Mouse (Mus musculus): Measurements from ENCODE around the gene 5730596B20Rik. TPM values are rescaled to one million over a fixed set of nuclear protein-coding genes. Genes with fewer than 3 reads are reported as not detected.

5730596B20Rik gene
- polyA plus RNA-seq, 1 experiment: not detected

DNA sequence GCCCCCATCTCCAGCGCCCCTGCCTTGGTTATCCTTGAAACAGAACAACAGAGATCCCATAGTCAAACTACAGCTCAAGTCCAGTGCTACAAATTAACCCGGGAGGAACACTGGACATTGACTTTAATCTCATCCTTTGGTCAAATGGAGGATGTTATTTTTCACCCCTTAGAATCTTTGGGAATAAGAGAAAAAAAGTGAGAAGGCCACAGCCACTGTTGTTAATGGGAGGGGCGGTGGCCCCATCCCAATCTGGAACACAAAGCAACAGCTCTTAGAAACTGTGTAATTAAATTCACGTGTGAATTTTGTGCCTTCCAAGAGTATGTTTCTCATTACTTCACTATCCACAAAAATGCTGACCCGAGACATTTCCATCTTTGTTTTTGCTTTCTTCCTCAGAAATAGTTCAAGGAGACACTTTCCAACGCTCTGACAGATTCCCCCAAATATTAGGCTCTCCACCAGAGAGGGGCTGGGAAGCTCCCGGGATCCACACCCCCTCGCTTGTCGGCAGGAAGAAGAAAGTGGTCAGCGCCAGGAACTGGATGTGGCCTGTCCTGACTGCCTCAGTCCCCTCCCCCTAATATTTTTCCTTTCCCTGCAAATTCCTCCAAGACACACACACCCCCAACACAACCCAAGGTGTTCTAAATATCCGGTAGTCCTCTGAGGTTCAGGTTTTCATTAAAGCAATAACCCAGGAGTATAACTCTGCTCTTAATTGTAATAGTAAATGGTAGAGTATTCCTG lies 50.3 kb downstream of the 5730596B20Rik start:
- Histone ChIP-seq H3K4me3 (ENCODE audit: insufficient read depth, low read length) (no peak overlapping the region), H3K4me1 (ENCODE audit: control insufficient read depth, insufficient read depth, low read length) (no peaks in the 10 kb centered on the region), H3K27ac (ENCODE audit: insufficient read depth, low read length) (no peak overlapping the region)
- TF ChIP-seq CTCF (IDR thresholded peaks at IDR 0.05; ENCODE audit: extremely low read depth, insufficient read depth, low read length): no peak
- TF ChIP-seq POLR2A (IDR thresholded peaks at IDR 0.05; ENCODE audit: extremely low read depth, insufficient read depth, low read length): no peak

DNA sequence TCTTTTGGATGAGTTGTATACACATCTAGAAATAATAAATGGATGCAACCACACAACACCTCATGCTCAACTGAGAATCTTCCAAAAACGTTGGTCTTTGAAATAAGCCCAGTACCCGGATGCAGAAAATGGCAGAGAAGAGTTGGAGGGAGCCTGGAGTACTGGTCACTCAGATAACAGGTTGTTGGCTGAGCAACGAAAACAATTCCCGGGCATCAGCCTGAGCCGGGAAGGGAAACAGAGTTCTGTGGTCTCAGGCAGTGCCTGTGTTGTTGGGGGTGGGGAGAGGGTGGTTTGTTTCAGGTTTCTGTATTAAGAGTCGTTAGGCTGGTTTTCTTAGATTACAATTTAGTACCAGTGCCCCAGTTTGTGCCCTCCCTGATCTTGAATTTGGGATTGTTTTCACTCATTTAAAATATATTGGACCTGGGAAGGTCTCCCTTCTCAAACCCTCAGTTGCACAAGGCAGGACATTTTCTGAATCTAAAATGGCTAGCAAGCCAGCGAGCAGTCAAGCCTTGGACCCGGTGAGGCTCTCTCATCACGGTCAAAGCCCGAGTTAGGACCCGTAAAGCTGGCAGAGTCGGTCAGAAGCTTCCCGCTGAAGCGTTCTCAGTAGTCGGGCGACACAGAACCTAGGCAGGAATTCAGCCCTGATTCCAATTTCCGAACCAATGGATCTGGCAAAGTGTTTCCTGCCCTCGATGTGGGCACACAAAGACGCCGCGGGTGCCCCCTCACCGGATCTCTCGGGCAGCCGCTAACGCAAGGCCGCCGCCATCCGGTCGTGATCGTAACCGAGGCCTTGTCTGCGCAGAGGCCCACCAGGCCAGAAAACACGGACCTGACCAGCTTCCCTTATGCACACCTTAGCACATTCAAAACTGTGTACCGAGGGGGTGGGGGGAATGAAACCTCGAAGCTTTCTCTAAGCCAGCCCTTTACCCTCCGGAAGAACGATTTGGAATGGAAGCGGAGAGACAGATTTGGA lies 51.5 kb downstream of the 5730596B20Rik start:
- Histone ChIP-seq H3K27ac (ENCODE audit: insufficient read depth, low read length) (no peak overlapping the region), H3K4me3 (ENCODE audit: insufficient read depth, low read length) (no peak overlapping the region), H3K4me1 (ENCODE audit: control insufficient read depth, insufficient read depth, low read length) (no peaks in the 10 kb centered on the region)
- TF ChIP-seq CTCF (IDR thresholded peaks at IDR 0.05; ENCODE audit: extremely low read depth, insufficient read depth, low read length) (no peak), POLR2A (IDR thresholded peaks at IDR 0.05; ENCODE audit: extremely low read depth, insufficient read depth, low read length) (no peak)

DNA sequence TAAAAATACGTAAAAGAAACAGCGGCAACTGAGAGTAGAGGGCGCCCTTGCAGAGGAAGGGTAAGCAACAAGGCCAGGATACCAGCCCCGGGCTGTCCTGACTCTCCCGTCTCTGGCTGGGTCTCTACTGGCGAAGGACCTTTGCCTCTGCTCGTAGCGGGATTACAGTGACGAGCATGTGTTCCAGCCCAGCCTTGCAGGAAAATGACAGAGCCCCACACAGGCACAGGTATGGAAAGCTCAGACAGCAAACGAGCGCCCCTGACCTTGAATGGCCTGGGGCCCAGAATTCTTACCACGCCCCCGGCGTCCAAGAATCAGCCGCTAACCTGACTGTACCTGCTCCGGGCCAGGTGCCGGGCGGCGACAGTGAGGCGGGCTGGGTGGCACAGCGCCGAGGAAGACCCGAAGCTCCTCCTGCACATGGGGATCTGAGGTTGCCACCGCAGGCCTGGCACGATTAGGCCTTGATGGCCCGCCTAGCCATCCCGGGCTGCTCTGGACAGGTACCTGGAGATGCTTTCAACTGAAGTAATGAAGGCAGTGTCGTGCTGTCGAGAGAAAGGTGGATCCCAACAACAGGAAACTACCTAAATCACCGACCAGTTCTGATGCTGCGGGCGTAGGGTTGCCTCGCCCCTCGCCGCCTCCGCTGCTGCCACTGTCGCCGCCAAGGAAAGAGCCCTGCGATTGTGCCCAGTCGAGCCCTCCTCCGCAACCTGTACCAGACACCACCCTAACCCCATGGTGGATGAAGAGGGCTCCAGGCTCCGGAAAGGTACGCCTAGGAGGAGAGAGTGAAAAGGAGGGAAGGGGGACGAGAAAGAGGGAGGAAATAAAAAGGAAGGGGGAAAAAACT lies 52.5 kb downstream of the 5730596B20Rik start:
- Histone ChIP-seq H3K27ac (ENCODE audit: insufficient read depth, low read length) (no peak overlapping the region), H3K4me3 (ENCODE audit: insufficient read depth, low read length) (no peak overlapping the region), H3K4me1 (ENCODE audit: control insufficient read depth, insufficient read depth, low read length) (no peaks in the 10 kb centered on the region)
- TF ChIP-seq CTCF (IDR thresholded peaks at IDR 0.05; ENCODE audit: extremely low read depth, insufficient read depth, low read length): no peak
- no peak for TF ChIP-seq POLR2A (IDR thresholded peaks at IDR 0.05; ENCODE audit: extremely low read depth, insufficient read depth, low read length)

Other genes starting within 250 kb of the 5730596B20Rik start
- 10.3 and 10.9 TPM in 2 replicates for gene Skap2, start 164.9 kb upstream of the 5730596B20Rik start, polyA plus RNA-seq (2012; rRNA removed)
- gene Hoxa1, start 19.2 kb upstream of the 5730596B20Rik start, polyA plus RNA-seq (2012; rRNA removed): not detected in 2 replicates
- not detected in 2 replicates for gene Hoxa2, start 12.7 kb upstream of the 5730596B20Rik start, polyA plus RNA-seq (2012; rRNA removed)
- not detected in 2 replicates for gene Hoxa4, start 14.3 kb downstream of the 5730596B20Rik start, polyA plus RNA-seq (2012; rRNA removed)
- not detected in 2 replicates for gene Hoxa5, start 27.1 kb downstream of the 5730596B20Rik start, polyA plus RNA-seq (2012; rRNA removed)
- gene Hoxa6, start 31.2 kb downstream of the 5730596B20Rik start, polyA plus RNA-seq (2012; rRNA removed): not detected in 2 replicates
- not detected in 2 replicates for gene Hoxa3, start 35.8 kb downstream of the 5730596B20Rik start, polyA plus RNA-seq (2012; rRNA removed)
- gene Gm28308, start 35.8 kb downstream of the 5730596B20Rik start, polyA plus RNA-seq (2012; rRNA removed): not detected in 2 replicates
- 0.04 TPM in 1 of 2 replicates, not detected in the other for gene Hoxa7, start 44.4 kb downstream of the 5730596B20Rik start, polyA plus RNA-seq (2012; rRNA removed)
- not detected in 2 replicates for gene Hoxa9, start 53.6 kb downstream of the 5730596B20Rik start, polyA plus RNA-seq (2012; rRNA removed)
- not detected in 2 replicates for gene Hoxa10, start 63.4 kb downstream of the 5730596B20Rik start, polyA plus RNA-seq (2012; rRNA removed)
- gene Hoxa11, start 68.3 kb downstream of the 5730596B20Rik start, polyA plus RNA-seq (2012; rRNA removed): not detected in 2 replicates
- gene Hoxa13, start 83.4 kb downstream of the 5730596B20Rik start, polyA plus RNA-seq (2012; rRNA removed): not detected in 2 replicates
- not detected in 2 replicates for gene Evx1, start 136.0 kb downstream of the 5730596B20Rik start, polyA plus RNA-seq (2012; rRNA removed)

Measured in cortical plate, adult 2 months (tissue).